Mouse (Mus musculus): ENCODE measurements around the gene Csmd2.
"Not testable (repeated sequence)": the region's sequence is repeated elsewhere in the genome, so short reads cannot be mapped to it uniquely, and the experiment has no call there.

The Csmd2 gene

GRCm38 (mm10) chr4:128489521-128490100 is 502.0 kb downstream of the Csmd2 start:
- peak; percentile 17 to 30 for DNase-seq (ENCODE audit: low spot score in 2 of 2)

GRCm38 (mm10) chr4:128492055-128492454 is 504.4 kb downstream of the Csmd2 start:
- no peak for DNase-seq (ENCODE audit: low spot score in 2 of 2)

- DNase-seq (ENCODE audit: low spot score in 2 of 2) = no peak
Observed at GRCm38 (mm10) chr4:128499980-128500379, 512.3 kb downstream of the Csmd2 start.

- no peak for DNase-seq (ENCODE audit: low spot score in 2 of 2)
Observed at GRCm38 (mm10) chr4:128506878-128507277, 519.2 kb downstream of the Csmd2 start.

- peak; percentile 11 to 14 for DNase-seq (ENCODE audit: low spot score in 2 of 2)
Observed at GRCm38 (mm10) chr4:128509885-128510284, 522.2 kb downstream of the Csmd2 start.

- DNase-seq (ENCODE audit: low spot score in 2 of 2) = no peak
Observed at GRCm38 (mm10) chr4:128514496-128514895, 526.8 kb downstream of the Csmd2 start.

GRCm38 (mm10) chr4:128521276-128521675 is 533.6 kb downstream of the Csmd2 start:
- no peak for DNase-seq (ENCODE audit: low spot score in 2 of 2)

GRCm38 (mm10) chr4:128543378-128543777 is 555.7 kb downstream of the Csmd2 start:
- DNase-seq (ENCODE audit: low spot score in 2 of 2) = no peak

GRCm38 (mm10) chr4:128543956-128544486 is 556.4 kb downstream of the Csmd2 start:
- DNase-seq (ENCODE audit: low spot score in 2 of 2) = not testable (repeated sequence)

GRCm38 (mm10) chr4:128550756-128551155 is 563.1 kb downstream of the Csmd2 start:
- DNase-seq (ENCODE audit: low spot score in 2 of 2) = no peak

- no peak for DNase-seq (ENCODE audit: low spot score in 2 of 2)
Observed at GRCm38 (mm10) chr4:128554198-128554597, 566.5 kb downstream of the Csmd2 start.

GRCm38 (mm10) chr4:128560327-128560726 is 572.7 kb downstream of the Csmd2 start:
- no peak for DNase-seq (ENCODE audit: low spot score in 2 of 2)

GRCm38 (mm10) chr4:128575811-128576210 is 588.2 kb downstream of the Csmd2 start:
- no peak for DNase-seq (ENCODE audit: low spot score in 2 of 2)

GRCm38 (mm10) chr4:128579182-128579581 is 591.5 kb downstream of the Csmd2 start:
- DNase-seq (ENCODE audit: low spot score in 2 of 2) = no peak

- DNase-seq (ENCODE audit: low spot score in 2 of 2) = no peak
Observed at GRCm38 (mm10) chr4:128593286-128593685, 605.6 kb downstream of the Csmd2 start.

GRCm38 (mm10) chr4:128594062-128594461 is 606.4 kb downstream of the Csmd2 start:
- DNase-seq (ENCODE audit: low spot score in 2 of 2) = no peak

GRCm38 (mm10) chr4:128597801-128598560 is 610.3 kb downstream of the Csmd2 start:
- no peak for DNase-seq (ENCODE audit: low spot score in 2 of 2)

GRCm38 (mm10) chr4:128606586-128606985 is 618.9 kb downstream of the Csmd2 start:
- DNase-seq (ENCODE audit: low spot score in 2 of 2) = peak; percentile 35 to 57

GRCm38 (mm10) chr4:128607661-128608060 is 620.0 kb downstream of the Csmd2 start:
- peak in 1 of 2 experiments; percentile 39 for DNase-seq (ENCODE audit: low spot score in 2 of 2)

GRCm38 (mm10) chr4:128609276-128609924 is 621.7 kb downstream of the Csmd2 start:
- peak in 1 of 2 experiments; percentile 37 for DNase-seq (ENCODE audit: low spot score in 2 of 2)

GRCm38 (mm10) chr4:128609925-128610402 is 622.3 kb downstream of the Csmd2 start, which contains the start of gene Zscan20:
Gene Zscan20, minus strand, starts transcription at chr4:128610098.
- DNase-seq (ENCODE audit: low spot score in 2 of 2) = peak; percentile 94 to 98

GRCm38 (mm10) chr4:128610706-128611105 is 623.0 kb downstream of the Csmd2 start:
- DNase-seq (ENCODE audit: low spot score in 2 of 2) = no peak
